Mouse (Mus musculus) heart, embryonic 11.5 days (tissue): ENCODE measurements at regions not wholly inside any gene's neighbourhood (a gene's known extent, or its start where the extent isn't known, plus 50 kb on each side); places are given as distances from the start of the nearest gene placed in this dataset.

Source experiments
- ATAC-seq: fragments of 200-750 bp; cut with Nextera tagmentation; replicated peaks from 2 replicates; pipeline ENCODE4 v1.8.0; 2017; ENCODE audit warnings: moderate library complexity; ENCODE audit not compliant: insufficient number of reproducible peaks, low FRiP score, low TSS enrichment
- H3K27ac ChIP-seq: fragments of 300-500 bp; sonication (generic); 2 replicates; pipeline ENCODE4 v1.5.1; 2014; ENCODE audit warnings: mild to moderate bottlenecking, low read depth, low read length
- H3K27me3 ChIP-seq: fragments of 300-500 bp; sonication (generic); 2 replicates; pipeline ENCODE4 v1.6.1; 2014; ENCODE audit warnings: mild to moderate bottlenecking, low read length, mixed read lengths; ENCODE audit not compliant: control insufficient read depth, insufficient read depth
- H3K36me3 ChIP-seq: fragments of 300-500 bp; sonication (generic); 2 replicates; pipeline ENCODE4 v1.6.1; 2014; ENCODE audit warnings: mild to moderate bottlenecking, low read length, moderate library complexity, mixed read lengths; ENCODE audit not compliant: control insufficient read depth, insufficient read depth
- H3K4me1 ChIP-seq: fragments of 300-500 bp; sonication (generic); 2 replicates; pipeline ENCODE4 v1.6.1; 2014; ENCODE audit warnings: low read length; ENCODE audit not compliant: control insufficient read depth, insufficient read depth
- H3K4me2 ChIP-seq: fragments of 300-500 bp; sonication (generic); 2 replicates; pipeline ENCODE4 v1.6.1; 2014; ENCODE audit warnings: mild to moderate bottlenecking, moderate library complexity
- H3K4me3 ChIP-seq: fragments of 300-500 bp; sonication (generic); 2 replicates; pipeline ENCODE4 v1.5.1; 2014; ENCODE audit warnings: low read depth, low read length
- H3K9ac ChIP-seq: fragments of 300-500 bp; sonication (generic); 2 replicates; pipeline ENCODE4 v1.6.1; 2014; ENCODE audit warnings: mild to moderate bottlenecking, low read depth, low read length, moderate library complexity
- H3K9me3 ChIP-seq: fragments of 300-500 bp; sonication (generic); replicated peaks from 2 replicates; pipeline ENCODE4 v1.6.1; 2016; ENCODE audit warnings: low read length; ENCODE audit not compliant: control insufficient read depth
- WGBS: fragments of 180-500 bp; shearing (Covaris S2); extraction: QIAGEN DNeasy Blood & Tissue Kit; methylation state at CpG from one replicate; pipeline ENCODE4 v1.1.7; 2014; ENCODE audit not compliant: insufficient replicate concordance; 5-methylcytosine and 5-hydroxymethylcytosine counted together

- Histone ChIP-seq H3K4me1 (no peaks in the 10 kb centered on the region), H3K27ac (no peak overlapping the region), H3K36me3 (no peaks in the 10 kb centered on the region), H3K4me2 (no peak overlapping the region), H3K27me3 (no peaks in the 10 kb centered on the region), H3K9ac (no peak overlapping the region), H3K9me3 (no peaks in the 10 kb centered on the region), H3K4me3 (no peak overlapping the region)
- no peak for ATAC-seq
- WGBS, result 61% methylated on average over 15 of the region's 15 CpGs
Observed at GRCm38 (mm10) chr4:153070190-153070745, 412.3 kb downstream of the Ajap1 start.

- WGBS, result 85% methylated on average over 12 of the region's 12 CpGs
- H3K9ac ChIP-seq, result no peak overlapping the region
- no peaks in the 10 kb centered on the region for H3K4me1 ChIP-seq
- H3K4me3 ChIP-seq, result no peak overlapping the region
- no peaks in the 10 kb centered on the region for H3K27me3 ChIP-seq
- ATAC-seq, result no peak
- H3K36me3 ChIP-seq, result no peaks in the 10 kb centered on the region
- no peaks in the 10 kb centered on the region for H3K9me3 ChIP-seq
- no peak overlapping the region for H3K4me2 ChIP-seq
- H3K27ac ChIP-seq, result no peak overlapping the region
Observed at GRCm38 (mm10) chr4:153068484-153069033, 414.1 kb downstream of the Ajap1 start.

- Histone ChIP-seq H3K27ac (no peak overlapping the region), H3K36me3 (no peaks in the 10 kb centered on the region), H3K4me3 (no peak overlapping the region), H3K9ac (no peak overlapping the region), H3K4me2 (no peak overlapping the region), H3K27me3 (no peaks in the 10 kb centered on the region), H3K9me3 (no peaks in the 10 kb centered on the region), H3K4me1 (no peaks in the 10 kb centered on the region)
- 62% methylated on average over 14 of the region's 14 CpGs for WGBS
- ATAC-seq, result no peak
Observed at GRCm38 (mm10) chr4:153064021-153064605, 418.5 kb downstream of the Ajap1 start.

GRCm38 (mm10) chr4:153063402-153063801, 419.2 kb downstream of the Ajap1 start:
- WGBS, result 62% methylated on average over 9 of the region's 9 CpGs
- Histone ChIP-seq H3K4me3 (no peak overlapping the region), H3K9ac (no peak overlapping the region), H3K36me3 (no peaks in the 10 kb centered on the region), H3K4me1 (no peaks in the 10 kb centered on the region), H3K27me3 (no peaks in the 10 kb centered on the region), H3K9me3 (no peaks in the 10 kb centered on the region), H3K27ac (no peak overlapping the region), H3K4me2 (no peak overlapping the region)
- no peak for ATAC-seq

- H3K36me3 ChIP-seq, result no peaks in the 10 kb centered on the region
- no peak overlapping the region for H3K9ac ChIP-seq
- no peaks in the 10 kb centered on the region for H3K27me3 ChIP-seq
- no peak for ATAC-seq
- H3K9me3 ChIP-seq, result no peaks in the 10 kb centered on the region; the same call in 1 of the 2 replicates
- H3K4me1 ChIP-seq, result no peaks in the 10 kb centered on the region
- H3K27ac ChIP-seq, result no peak overlapping the region
- 72% methylated on average over 12 of the region's 12 CpGs for WGBS
- no peak overlapping the region for H3K4me3 ChIP-seq
- no peak overlapping the region for H3K4me2 ChIP-seq
Observed at GRCm38 (mm10) chr4:153058152-153058551, 424.5 kb downstream of the Ajap1 start.

- Histone ChIP-seq H3K9ac (no peak overlapping the region), H3K4me1 (no peaks in the 10 kb centered on the region), H3K4me2 (no peak overlapping the region), H3K36me3 (no peaks in the 10 kb centered on the region), H3K27ac (no peak overlapping the region), H3K27me3 (no peaks in the 10 kb centered on the region), H3K4me3 (no peak overlapping the region), H3K9me3 (no peaks in the 10 kb centered on the region)
- no peak for ATAC-seq
Observed at GRCm38 (mm10) chr4:153023711-153024110, 458.9 kb downstream of the Ajap1 start.

GRCm38 (mm10) chr4:153019211-153019610, 463.4 kb downstream of the Ajap1 start:
- no peak overlapping the region for H3K4me3 ChIP-seq
- no peak overlapping the region for H3K4me2 ChIP-seq
- ATAC-seq, result no peak
- H3K27ac ChIP-seq, result no peak overlapping the region
- H3K4me1 ChIP-seq, result no peaks in the 10 kb centered on the region
- no peaks in the 10 kb centered on the region for H3K9me3 ChIP-seq
- H3K36me3 ChIP-seq, result no peaks in the 10 kb centered on the region
- no peak overlapping the region for H3K9ac ChIP-seq
- H3K27me3 ChIP-seq, result no peaks in the 10 kb centered on the region
- WGBS, result 81% methylated on average over 10 of the region's 10 CpGs

- no peak for ATAC-seq
- Histone ChIP-seq H3K4me2 (no peak overlapping the region), H3K4me3 (no peak overlapping the region), H3K9me3 (no peaks in the 10 kb centered on the region), H3K9ac (no peak overlapping the region), H3K27me3 (no peaks in the 10 kb centered on the region), H3K27ac (no peak overlapping the region), H3K36me3 (no peaks in the 10 kb centered on the region), H3K4me1 (no peaks in the 10 kb centered on the region)
- WGBS, result 74% methylated on average over 28 of the region's 28 CpGs
Observed at GRCm38 (mm10) chr4:153018138-153018921, 464.3 kb downstream of the Ajap1 start.
